In the genomic region with DNA sequence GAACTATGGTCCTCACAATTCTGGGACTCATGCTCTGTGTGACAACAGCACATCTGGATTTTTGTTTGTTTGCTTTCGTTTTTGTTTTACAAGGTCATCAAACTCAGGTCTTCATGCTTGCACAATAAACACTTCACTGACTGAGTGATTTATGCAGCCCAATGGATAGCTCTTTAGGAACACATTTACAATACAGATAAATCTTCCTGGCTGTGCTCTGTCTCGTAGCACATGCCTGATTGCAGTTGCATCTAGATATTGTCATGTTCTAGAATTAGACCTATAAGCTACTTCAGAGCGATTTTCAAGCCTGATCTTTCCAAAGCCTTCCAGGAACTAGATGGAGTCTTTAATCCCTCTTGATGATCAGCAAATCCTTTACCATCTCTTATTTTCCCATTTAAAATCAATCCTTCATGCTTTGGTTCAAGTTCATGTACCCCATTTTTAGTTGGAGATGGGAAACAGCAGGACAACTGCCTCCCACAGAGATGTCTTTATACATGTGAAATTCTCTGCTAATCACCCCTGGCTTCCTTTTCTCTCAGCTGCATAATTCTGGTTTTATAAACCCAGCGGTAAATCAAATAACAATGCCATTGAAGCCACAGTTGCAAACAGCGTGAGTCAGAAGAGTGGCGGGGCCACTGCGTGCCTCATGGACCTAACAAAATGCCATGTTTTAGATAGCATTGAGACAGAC, we compare ENCODE assay signal across 18 mouse cellular contexts. TPM values are rescaled to one million over a fixed set of nuclear protein-coding genes. Genes with fewer than 3 reads are reported as not detected.
DNase-seq lines count a peak whose midpoint lies in the region; ATAC-seq and TF ChIP-seq lines count a peak whose summit lies in the region.
"Had no signal": no experiment of that assay in that cellular context is flagged by ENCODE, and none has a peak within 500 bp of the region (broad histone marks: within the 10 kb centered on the region; RNA-seq: fewer than 3 reads in every experiment).

No protein-coding gene starts in this region.

- H3K27ac ChIP-seq in forebrain, embryonic 14.5 days (ENCODE audit: low read depth, low read length), result no peak overlapping the region
- no peak overlapping the region for H3K27ac ChIP-seq in forebrain, postnatal 0 days (ENCODE audit: low read depth, low read length)
- H3K27ac ChIP-seq in hindbrain, embryonic 11.5 days (ENCODE audit: low read depth, low read length), result no peak overlapping the region
- H3K27ac ChIP-seq: embryonic facial prominence, embryonic 15.5 days; liver, embryonic 13.5 days; stomach, postnatal 0 days had no signal

- no peaks in the 10 kb centered on the region for H3K36me3 ChIP-seq in forebrain, embryonic 14.5 days (ENCODE audit: control insufficient read depth, insufficient read depth, low read length)
- no peaks in the 10 kb centered on the region for H3K36me3 ChIP-seq in forebrain, postnatal 0 days (ENCODE audit: insufficient read depth)
- no peaks in the 10 kb centered on the region for H3K36me3 ChIP-seq in hindbrain, embryonic 11.5 days (ENCODE audit: control insufficient read depth, insufficient read depth, low read length)
- no peaks in the 10 kb centered on the region for H3K36me3 ChIP-seq in myocyte (ENCODE audit: control insufficient read depth, insufficient read depth)
- H3K36me3 ChIP-seq: embryonic facial prominence, embryonic 15.5 days; liver, embryonic 13.5 days had no signal

- peak; percentile 33 for DNase-seq in forebrain, embryonic 14.5 days (ENCODE audit: low spot score)
- DNase-seq in forebrain, postnatal 0 days, result no peak
- peak; percentile 31 for DNase-seq in ZHBTc4 (ENCODE audit: low read depth, low spot score)
- peak; percentile 52 for DNase-seq in hindbrain, embryonic 11.5 days (ENCODE audit: low spot score)
- no peak for DNase-seq in right cerebral cortex, postnatal 10 days (ENCODE audit: low spot score in 2 of 2)
- no peak for DNase-seq in cerebellum, postnatal 4 days (ENCODE audit: low spot score in 2 of 2)
- no peak for DNase-seq in T-cell, adult 2 months (ENCODE audit: low spot score)
- DNase-seq: cerebellum, adult 8-10 months; heart, postnatal 10 days; kidney, adult 11 months; liver, embryonic 13.5 days; retina, postnatal 1 day; spleen, adult 18-20 months; thymus, postnatal 4 days had no signal

- H3K4me2 ChIP-seq in forebrain, embryonic 14.5 days (ENCODE audit: low read length), result no peak overlapping the region
- no peak overlapping the region for H3K4me2 ChIP-seq in forebrain, postnatal 0 days (ENCODE audit: low read depth)
- H3K4me2 ChIP-seq in hindbrain, embryonic 11.5 days (replicated peaks; ENCODE audit: low read depth, low read length), result no peak overlapping the region
- peak overlapping the region; percentile 48 for H3K4me2 ChIP-seq in myocyte (ENCODE audit: low read depth)
- H3K4me2 ChIP-seq: embryonic facial prominence, embryonic 15.5 days; liver, embryonic 13.5 days had no signal

- TF ChIP-seq CTCF in forebrain, postnatal 0 days (IDR thresholded peaks at IDR 0.05; ENCODE audit: low read depth), result no peak

- no peak for TF ChIP-seq POLR2A in myocyte (IDR thresholded peaks at IDR 0.05; ENCODE audit: insufficient read length, low read depth)

- ATAC-seq in forebrain, embryonic 14.5 days, result no peak
- ATAC-seq in forebrain, postnatal 0 days, result no peak
- peak; percentile 75 for ATAC-seq in hindbrain, embryonic 11.5 days (ENCODE audit: low FRiP score)

- H3K79me2 ChIP-seq in myocyte (ENCODE audit: control insufficient read depth, insufficient read depth), result no peaks in the 10 kb centered on the region

- no peak overlapping the region for H3K4me3 ChIP-seq in forebrain, embryonic 14.5 days (ENCODE audit: low read depth, low read length)
- H3K4me3 ChIP-seq in forebrain, postnatal 0 days (ENCODE audit: low read depth, low read length), result no peak overlapping the region
- H3K4me3 ChIP-seq in hindbrain, embryonic 11.5 days (ENCODE audit: low read depth, low read length), result no peak overlapping the region
- no peak overlapping the region for H3K4me3 ChIP-seq in myocyte
- H3K4me3 ChIP-seq: embryonic facial prominence, embryonic 15.5 days; liver, embryonic 13.5 days had no signal

- H3K9me3 ChIP-seq in forebrain, embryonic 14.5 days (replicated peaks; ENCODE audit: control insufficient read depth, low read length), result no peaks in the 10 kb centered on the region
- H3K9me3 ChIP-seq in forebrain, postnatal 0 days (ENCODE audit: low read length), result no peaks in the 10 kb centered on the region
- H3K9me3 ChIP-seq in hindbrain, embryonic 11.5 days (ENCODE audit: control insufficient read depth, low read length), result no peaks in the 10 kb centered on the region
- H3K9me3 ChIP-seq: embryonic facial prominence, embryonic 15.5 days; liver, embryonic 13.5 days had no signal

- no peak overlapping the region for H3K9ac ChIP-seq in forebrain, embryonic 14.5 days (ENCODE audit: low read length)
- no peak overlapping the region for H3K9ac ChIP-seq in forebrain, postnatal 0 days
- no peak overlapping the region for H3K9ac ChIP-seq in hindbrain, embryonic 11.5 days (ENCODE audit: low read depth, low read length)
- H3K9ac ChIP-seq: embryonic facial prominence, embryonic 15.5 days; liver, embryonic 13.5 days had no signal

- 12% methylated on average over 7 of the region's 7 CpGs for WGBS in forebrain, embryonic 14.5 days
- 18% methylated on average over 7 of the region's 7 CpGs for WGBS in forebrain, postnatal 0 days
- 18% methylated on average over 7 of the region's 7 CpGs for WGBS in hindbrain, embryonic 11.5 days

- peaks cover 5% of the 10 kb centered on the region; the same call in 1 of the 2 replicates for H3K4me1 ChIP-seq in forebrain, embryonic 14.5 days (ENCODE audit: control insufficient read depth, insufficient read depth, low read length)
- peaks cover 3% of the 10 kb centered on the region; the same call in 1 of the 2 replicates for H3K4me1 ChIP-seq in forebrain, postnatal 0 days (ENCODE audit: insufficient read depth)
- H3K4me1 ChIP-seq in hindbrain, embryonic 11.5 days (replicated peaks; ENCODE audit: control insufficient read depth, insufficient read depth, low read length), result peaks cover 2% of the 10 kb centered on the region; the same call in 1 of the 2 replicates
- H3K4me1 ChIP-seq: embryonic facial prominence, embryonic 15.5 days; liver, embryonic 13.5 days had no signal

- no peaks in the 10 kb centered on the region for H3K27me3 ChIP-seq in forebrain, embryonic 14.5 days (replicated peaks; ENCODE audit: control insufficient read depth, insufficient read depth, low read length)
- H3K27me3 ChIP-seq in forebrain, postnatal 0 days (ENCODE audit: insufficient read depth, low read length), result no peaks in the 10 kb centered on the region
- no peaks in the 10 kb centered on the region; the same call in 1 of the 2 replicates for H3K27me3 ChIP-seq in hindbrain, embryonic 11.5 days (ENCODE audit: control insufficient read depth, insufficient read depth, low read length)
- no peaks in the 10 kb centered on the region for H3K27me3 ChIP-seq in myocyte (ENCODE audit: control insufficient read depth, insufficient read depth, insufficient read length)
- H3K27me3 ChIP-seq: embryonic facial prominence, embryonic 15.5 days had no signal

- no peak overlapping the region for H3ac ChIP-seq in myocyte (ENCODE audit: control insufficient read depth, insufficient read length)

TF ChIP-seq in myocyte, 11 proteins besides CTCF, POLR2A, EP300 and RAD21:
- TF ChIP-seq MYOD1 (IDR thresholded peaks at IDR 0.05; ENCODE audit: control insufficient read depth in 1 of 3, insufficient read length in 2 of 3, low read depth in 2 of 3) (no peak), TCF3 (IDR thresholded peaks at IDR 0.05; ENCODE audit: insufficient read length, low read depth) (no peak), MYOG (IDR thresholded peaks at IDR 0.05; ENCODE audit: control insufficient read depth in 1 of 3, insufficient read depth in 1 of 3, insufficient read length in 2 of 3, low read depth in 2 of 3) (no peak), MAX (IDR thresholded peaks at IDR 0.05; ENCODE audit: low read depth) (no peak), USF1 (IDR thresholded peaks at IDR 0.05; ENCODE audit: low read depth) (no peak), SRF (IDR thresholded peaks at IDR 0.05; ENCODE audit: control insufficient read depth, insufficient read length, low read depth) (no peak), POLR2AphosphoS2 (IDR thresholded peaks at IDR 0.05; ENCODE audit: insufficient read length, low read depth) (no peak), CEBPB (IDR thresholded peaks at IDR 0.05; ENCODE audit: insufficient read depth, poor library complexity, severe bottlenecking) (no peak), REST (IDR thresholded peaks at IDR 0.05; ENCODE audit: insufficient read depth, insufficient read length) (no peak), TCF12 (IDR thresholded peaks at IDR 0.05; ENCODE audit: insufficient read depth, poor library complexity, severe bottlenecking) (no peak), E2F4 (IDR thresholded peaks at IDR 0.05; ENCODE audit: insufficient read depth) (no peak)
TF ChIP-seq in myocyte: peak in this region for 0.

RNA-seq across cellular contexts. Expression of gene Gprc5d, which starts 5.5 kb away (rescaled TPM):
- polyA plus RNA-seq in forebrain, embryonic 14.5 days (2014; fragmentation: Nextera tagmentation; extraction: Ambion mirVana), result not detected in 2 replicates
- total RNA-seq in forebrain, postnatal 0 days (2014; rRNA removed), result not detected in 2 replicates
- 0.19 TPM in 1 of 2 replicates, not detected in the other for polyA plus RNA-seq in forebrain, postnatal 0 days (2015; fragmentation: Nextera tagmentation; extraction: Ambion mirVana)
- polyA plus RNA-seq in hindbrain, embryonic 11.5 days (2014; fragmentation: Nextera tagmentation; extraction: Ambion mirVana), result not detected in 2 replicates
- 0.89 TPM for polyA plus RNA-seq in myocyte (2012; fragmentation: generic; extraction: Trizol)
- total RNA-seq: left cerebral cortex, postnatal 25 days had no signal

RNA-seq across cellular contexts. Expression of gene Gprc5a, which starts 47.1 kb away (rescaled TPM):
- 0.61 and 0.95 TPM in 2 replicates for polyA plus RNA-seq in forebrain, embryonic 14.5 days (2014; fragmentation: Nextera tagmentation; extraction: Ambion mirVana)
- total RNA-seq in forebrain, postnatal 0 days (2014; rRNA removed), result 0.43 and 0.62 TPM in 2 replicates
- 0.47 and 0.60 TPM in 2 replicates for polyA plus RNA-seq in forebrain, postnatal 0 days (2015; fragmentation: Nextera tagmentation; extraction: Ambion mirVana)
- 2.3 and 3.7 TPM in 2 replicates for polyA plus RNA-seq in hindbrain, embryonic 11.5 days (2014; fragmentation: Nextera tagmentation; extraction: Ambion mirVana)
- 10.8 TPM for polyA plus RNA-seq in myocyte (2012; fragmentation: generic; extraction: Trizol)

Comparison
In these comparisons a context has a peak if more than half of its experiments do, and no peak if none do; other contexts are left out.
1. DNase-seq: peak in forebrain, embryonic 14.5 days (single experiment), ZHBTc4 (single experiment) and hindbrain, embryonic 11.5 days (single experiment); none in forebrain, postnatal 0 days (single experiment), right cerebral cortex, postnatal 10 days (0 of 2), cerebellum, postnatal 4 days (0 of 2) and T-cell, adult 2 months (single experiment).